Mouse (Mus musculus) limb, embryonic 11.5 days (tissue): ENCODE results near the gene Ptx3. TPM values are rescaled to one million over a fixed set of nuclear protein-coding genes. Genes with fewer than 3 reads are reported as not detected.

ENCODE experiments used
- polyA plus RNA-seq: library from polyadenylated mRNA; unstranded; fragments of >200 nt; fragmentation: Nextera tagmentation; extraction: Ambion mirVana; gene quantifications from 2 replicates; pipeline ENCODE4 v1.2.1, GENCODE M21; 2014

The Ptx3 gene
- polyA plus RNA-seq, 1 experiment from 2014 or later = 9.1 TPM

Other genes with a start within 250 kb of the Ptx3 start
- 0.77 and 1.1 TPM in 2 replicates for gene Veph1, start 76.9 kb downstream of the Ptx3 start, polyA plus RNA-seq